Mouse (Mus musculus) stomach, postnatal 0 days (tissue): ENCODE results near the gene Gm3880. TPM values are rescaled to one million over a fixed set of nuclear protein-coding genes. Genes with fewer than 3 reads are reported as not detected.
"Not testable (repeated sequence)": the region's sequence is repeated elsewhere in the genome, so short reads cannot be mapped to it uniquely, and the experiment has no call there.

Source experiments
- ATAC-seq: fragments of 200-750 bp; cut with Nextera tagmentation; 2 replicates; pipeline ENCODE4 v1.8.0; 2017; ENCODE audit not compliant: low FRiP score, low TSS enrichment
- DNase-seq: peaks from one replicate; pipeline ENCODE4 v3.0.0-alpha.2; 2016; ENCODE audit warnings: low spot score
- H3K27ac ChIP-seq: fragments of 300-500 bp; sonication (generic); replicated peaks from 2 replicates; pipeline ENCODE4 v1.5.1; 2014; ENCODE audit warnings: mild to moderate bottlenecking, control low read depth
- H3K27me3 ChIP-seq: fragments of 300-500 bp; sonication (generic); 2 replicates; pipeline ENCODE4 v1.6.1; 2014; ENCODE audit warnings: low read length; ENCODE audit not compliant: control insufficient read depth, insufficient read depth
- H3K36me3 ChIP-seq: fragments of 300-500 bp; sonication (generic); 2 replicates; pipeline ENCODE4 v1.6.1; 2014; ENCODE audit warnings: low read length, mixed read lengths; ENCODE audit not compliant: control insufficient read depth, insufficient read depth
- H3K4me1 ChIP-seq: fragments of 300-500 bp; sonication (generic); replicated peaks from 2 replicates; pipeline ENCODE4 v1.6.1; 2014; ENCODE audit warnings: antibody characterized with exemption; ENCODE audit not compliant: control insufficient read depth, insufficient read depth
- H3K4me2 ChIP-seq: fragments of 300-500 bp; sonication (generic); replicated peaks from 2 replicates; pipeline ENCODE4 v1.6.1; 2014; ENCODE audit warnings: low read depth, mild to moderate bottlenecking, control low read depth, moderate library complexity
- H3K4me3 ChIP-seq: fragments of 300-500 bp; sonication (generic); 2 replicates; pipeline ENCODE4 v1.5.1; 2014; ENCODE audit warnings: low read depth, low read length, control low read depth
- H3K9ac ChIP-seq: fragments of 300-500 bp; sonication (generic); 2 replicates; pipeline ENCODE4 v1.6.1; 2014; ENCODE audit warnings: mild to moderate bottlenecking, low read length, control low read depth, mixed read lengths
- H3K9me3 ChIP-seq: fragments of 300-500 bp; sonication (generic); 2 replicates; pipeline ENCODE4 v1.6.1; 2016; ENCODE audit warnings: low read length; ENCODE audit not compliant: control insufficient read depth
- CTCF ChIP-seq: IDR thresholded peaks from 2 replicates; pipeline ENCODE4 v1.5.1; 2016; ENCODE audit warnings: antibody characterized with exemption, low read depth, mild to moderate bottlenecking, moderate library complexity
- EP300 ChIP-seq: optimal IDR thresholded peaks from 2 replicates; pipeline ENCODE3; 2016; ENCODE audit warnings: antibody characterized with exemption
- WGBS: fragments of 180-500 bp; shearing (Covaris S2); extraction: QIAGEN DNeasy Blood & Tissue Kit; methylation state at CpG from one replicate; pipeline ENCODE4 v1.1.7; 2014; 5-methylcytosine and 5-hydroxymethylcytosine counted together
- polyA plus RNA-seq: library from polyadenylated mRNA; unstranded; fragments of >200 nt; fragmentation: Nextera tagmentation; extraction: Ambion mirVana; gene quantifications from 2 replicates; pipeline ENCODE4 v1.2.1, GENCODE M21; 2015

Gm3880 gene
- 0.59 and 1.1 TPM in 2 replicates for polyA plus RNA-seq

DNA sequence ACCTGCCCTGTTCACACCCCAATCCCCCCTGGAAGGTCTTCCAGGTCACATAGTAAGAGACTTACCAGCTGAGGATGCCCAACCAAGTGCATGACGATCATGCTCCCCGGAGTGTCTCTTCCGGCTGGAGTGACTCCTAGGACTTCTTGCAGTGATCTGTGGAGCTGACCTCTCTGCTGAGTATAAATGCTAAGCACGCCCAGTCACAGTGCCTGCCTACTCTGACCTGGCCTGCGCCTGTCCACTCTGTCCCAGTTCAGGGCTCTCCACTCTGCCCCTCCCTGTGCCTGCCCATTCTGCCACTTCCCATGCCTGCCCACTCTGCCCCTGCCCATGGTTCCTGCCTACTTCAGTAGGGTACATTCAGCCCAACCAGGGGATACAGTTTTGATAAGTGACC is at the start of gene Gm3880:
TSS of gene Gm3880 (minus strand) at position 101 of the 400 bp plus-strand sequence.
- DNase-seq, H3K9me3 ChIP-seq, H3K4me1 ChIP-seq, ATAC-seq, H3K4me2 ChIP-seq, H3K36me3 ChIP-seq, H3K9ac ChIP-seq, H3K27ac ChIP-seq, H3K4me3 ChIP-seq, H3K27me3 ChIP-seq: not testable (repeated sequence)
- 95% methylated on average over 4 of the region's 5 CpGs for WGBS

DNA sequence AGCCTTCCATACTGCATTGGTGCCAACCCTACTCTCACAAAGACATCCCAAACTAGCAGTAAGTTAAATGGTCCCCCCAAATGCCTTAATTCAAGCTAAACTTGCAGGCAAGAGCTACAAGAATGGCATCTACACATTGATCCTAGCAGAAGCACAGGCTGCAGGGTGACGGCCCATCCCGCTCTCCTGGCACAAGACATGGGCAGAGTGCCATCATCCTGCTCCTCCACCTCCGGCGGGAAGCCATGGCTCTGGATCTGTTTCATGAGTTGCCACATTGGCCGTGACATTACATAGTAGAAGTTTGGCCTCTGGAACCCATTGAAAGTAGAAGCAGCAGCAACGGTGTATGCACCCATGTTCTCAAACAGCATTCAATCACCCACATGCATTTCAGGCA is 37.5 kb upstream of the Gm3880 start:
- not testable (repeated sequence) for H3K9me3 ChIP-seq, H3K4me3 ChIP-seq, H3K4me1 ChIP-seq, H3K9ac ChIP-seq, H3K4me2 ChIP-seq, H3K27ac ChIP-seq, H3K27me3 ChIP-seq, H3K36me3 ChIP-seq, ATAC-seq, DNase-seq
- 92% methylated on average over 6 of the region's 6 CpGs for WGBS

DNA sequence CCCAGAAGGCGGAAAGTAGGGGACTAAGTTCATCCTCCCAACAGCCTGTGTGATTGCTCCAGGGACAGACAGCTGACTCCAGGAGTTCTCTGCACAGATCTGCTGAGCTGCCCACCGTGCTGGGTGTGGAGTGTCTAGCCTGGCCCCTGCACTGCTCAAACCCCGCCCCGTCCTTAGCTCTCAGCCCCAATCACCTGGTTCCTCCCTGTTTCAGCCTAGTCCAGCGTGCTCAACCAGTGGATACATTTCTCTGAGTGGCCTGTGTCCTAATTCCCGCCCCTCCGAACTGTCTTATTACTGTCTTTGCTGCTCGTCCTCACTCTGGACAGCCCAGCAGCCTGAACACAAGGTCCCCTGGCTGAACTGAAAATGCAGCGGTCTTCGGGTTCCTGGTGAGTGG is 20.8 kb upstream of the Gm3880 start, which contains the start of the genes Gm9112 and Dmrtc1b:
TSS of gene Gm9112 (minus strand) at position 101 of the 400 bp plus-strand sequence.
TSS of gene Dmrtc1b (plus strand) at position 331 of the 400 bp plus-strand sequence.
- WGBS = 82% methylated on average over 6 of the region's 10 CpGs
- DNase-seq, H3K4me2 ChIP-seq, H3K4me1 ChIP-seq, H3K4me3 ChIP-seq, H3K9me3 ChIP-seq, ATAC-seq, H3K9ac ChIP-seq, H3K27me3 ChIP-seq, H3K27ac ChIP-seq, H3K36me3 ChIP-seq: not testable (repeated sequence)

DNA sequence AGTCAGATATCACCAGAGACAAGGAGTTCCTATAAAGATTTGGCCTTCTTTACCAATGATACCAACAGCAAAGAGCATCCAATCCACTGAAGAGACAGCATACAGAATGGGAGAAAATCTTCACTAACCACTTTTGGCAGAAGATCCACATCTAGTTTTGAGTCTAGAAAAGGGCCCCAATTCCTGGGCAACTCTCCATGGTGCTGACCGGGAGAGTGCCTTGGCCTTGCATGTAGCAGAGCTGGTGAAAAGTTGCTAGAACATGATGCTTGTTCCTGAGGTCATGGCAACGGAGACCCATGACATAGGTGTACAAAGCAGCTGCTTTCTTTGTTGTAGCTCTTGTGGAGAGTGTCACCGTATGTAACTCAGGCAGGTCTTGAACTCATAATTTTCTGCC is 13.9 kb upstream of the Gm3880 start:
- 66% methylated on average over 3 of the region's 3 CpGs for WGBS
- H3K4me1 ChIP-seq, H3K9ac ChIP-seq, H3K9me3 ChIP-seq, H3K27me3 ChIP-seq, H3K36me3 ChIP-seq, H3K4me2 ChIP-seq, ATAC-seq, H3K27ac ChIP-seq, DNase-seq, H3K4me3 ChIP-seq: not testable (repeated sequence)

DNA sequence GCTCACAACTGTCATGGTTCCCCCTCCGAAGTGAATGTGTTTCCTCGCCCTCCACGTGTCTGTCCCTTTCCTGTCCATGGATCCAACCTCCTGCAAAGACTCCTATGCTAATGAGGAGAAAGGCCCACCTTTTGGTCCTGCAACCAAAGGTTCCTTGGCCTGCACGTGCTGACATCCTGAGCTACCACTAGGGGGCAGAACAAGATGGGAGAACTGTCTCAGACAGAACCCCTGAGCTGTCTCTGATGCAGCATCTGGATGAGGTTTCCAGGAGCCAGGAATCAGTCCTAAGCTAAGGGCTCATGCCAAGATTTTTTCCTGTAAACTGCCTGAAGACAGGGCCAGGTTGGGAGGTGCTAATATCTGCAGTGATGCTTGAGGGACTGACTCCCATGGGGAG is 2.5 kb upstream of the Gm3880 start:
- H3K9me3 ChIP-seq, H3K27ac ChIP-seq, DNase-seq, H3K4me2 ChIP-seq, H3K4me3 ChIP-seq, H3K9ac ChIP-seq, H3K36me3 ChIP-seq, H3K27me3 ChIP-seq, ATAC-seq, H3K4me1 ChIP-seq: not testable (repeated sequence)
- peak; percentile 65 for TF ChIP-seq CTCF
- WGBS = 10% methylated on average over 4 of the region's 4 CpGs

DNA sequence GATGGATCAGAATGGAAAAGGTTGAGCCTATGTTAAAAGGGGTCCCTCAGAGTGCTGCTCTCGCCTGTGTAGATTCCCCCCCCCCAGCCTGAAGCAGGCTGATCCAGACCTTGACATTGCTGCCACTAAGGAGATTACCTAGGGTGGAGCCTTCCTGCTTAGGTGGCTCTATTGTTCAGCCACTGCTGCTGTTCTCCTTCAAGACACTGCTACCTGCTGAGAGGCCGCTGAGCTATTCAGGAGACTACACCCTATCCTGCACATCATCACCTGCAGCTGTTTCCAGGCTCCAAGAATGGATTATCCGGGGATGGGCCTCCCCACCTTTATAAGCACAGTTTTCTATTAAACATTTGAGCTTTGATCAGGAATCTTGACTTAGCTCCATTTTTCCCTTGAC is 2.1 kb downstream of the Gm3880 start:
- not testable (repeated sequence) for ATAC-seq, DNase-seq, H3K9ac ChIP-seq, H3K36me3 ChIP-seq, H3K4me2 ChIP-seq, H3K27me3 ChIP-seq, H3K9me3 ChIP-seq, H3K4me3 ChIP-seq, H3K27ac ChIP-seq, H3K4me1 ChIP-seq
- WGBS = 45% methylated on average over 3 of the region's 3 CpGs

DNA sequence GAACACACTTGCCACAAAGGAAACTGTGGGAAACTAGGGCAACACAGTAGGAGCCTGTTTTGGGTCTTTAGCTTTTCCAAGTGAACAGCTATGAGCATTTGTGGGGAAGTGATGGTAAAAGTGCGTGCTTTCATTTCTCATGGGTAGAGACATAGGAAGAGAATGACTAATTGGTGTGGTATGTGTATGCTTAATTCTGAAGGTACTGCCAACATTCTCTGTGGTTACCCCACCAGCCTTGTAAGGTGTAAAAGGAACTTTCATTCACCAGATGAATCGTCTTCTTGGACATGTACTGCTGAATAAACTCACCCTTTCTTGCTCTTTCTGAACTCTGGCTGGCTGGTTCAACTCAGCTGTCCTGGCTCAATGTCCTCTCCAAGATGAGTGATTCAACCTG is 20.1 kb downstream of the Gm3880 start:
- Histone ChIP-seq H3K9me3 (no peaks in the 10 kb centered on the region), H3K9ac (no peak overlapping the region), H3K4me3 (no peak overlapping the region), H3K4me1 (no peaks in the 10 kb centered on the region), H3K36me3 (no peaks in the 10 kb centered on the region), H3K27ac (no peak overlapping the region), H3K4me2 (no peak overlapping the region), H3K27me3 (no peaks in the 10 kb centered on the region)
- TF ChIP-seq EP300 (no peak), CTCF (no peak)
- DNase-seq (no peak), ATAC-seq (no peak)
- 61% methylated on average over 2 of the region's 2 CpGs for WGBS
